Mouse (Mus musculus): ENCODE measurements at regions not wholly inside any gene's neighbourhood (a gene's known extent, or its start where the extent isn't known, plus 50 kb on each side); places are given as distances from the start of the nearest gene placed in this dataset.

- no peak overlapping the region for H3K4me2 ChIP-seq
- no peaks in the 10 kb centered on the region for H3K36me3 ChIP-seq
- no peak overlapping the region for H3K4me3 ChIP-seq (replicated peaks)
- no peak overlapping the region for H3K27ac ChIP-seq (replicated peaks)
- 85% methylated on average over 6 of the region's 6 CpGs for WGBS
- no peak overlapping the region for H3K9ac ChIP-seq (replicated peaks)
- ATAC-seq (ENCODE audit: low FRiP score): no peak
- no peaks in the 10 kb centered on the region for H3K27me3 ChIP-seq (replicated peaks)
- no peaks in the 10 kb centered on the region for H3K9me3 ChIP-seq (replicated peaks)
- no peaks in the 10 kb centered on the region for H3K4me1 ChIP-seq
These were observed 814.2 kb downstream of the Kcnj2 start for GRCm38 (mm10) chr11:111880146-111880545.

DNA sequence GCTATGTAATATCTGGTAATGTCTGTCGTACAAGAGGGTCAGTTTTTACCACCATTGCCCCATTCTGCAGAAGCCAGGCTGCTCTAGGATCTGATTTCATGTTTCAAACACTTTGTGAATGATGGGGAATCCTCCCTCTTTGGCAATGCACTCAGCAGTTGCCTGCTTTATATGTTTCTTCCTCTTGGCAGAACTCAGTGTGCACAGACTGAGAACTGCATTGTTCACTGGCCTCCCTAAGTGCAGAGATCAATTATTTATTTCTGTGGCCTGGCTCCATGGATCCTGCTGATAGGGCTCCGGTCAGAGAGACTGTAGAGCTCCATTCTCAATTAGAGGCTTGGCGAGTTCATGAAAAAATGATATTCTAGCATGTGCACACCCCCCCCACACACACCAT lies 824.1 kb downstream of the Kcnj2 start:
- H3K4me3 ChIP-seq (replicated peaks): no peak overlapping the region
- H3K27ac ChIP-seq (replicated peaks): no peak overlapping the region
- no peaks in the 10 kb centered on the region for H3K36me3 ChIP-seq
- H3K9me3 ChIP-seq (replicated peaks): no peaks in the 10 kb centered on the region
- peak; percentile 35; the same call in 1 of the 2 replicates for ATAC-seq (ENCODE audit: low FRiP score)
- no peak overlapping the region for H3K9ac ChIP-seq (replicated peaks)
- 48% methylated on average over 3 of the region's 3 CpGs for WGBS
- peaks cover 5% of the 10 kb centered on the region; the same call in 1 of the 2 replicates for H3K4me1 ChIP-seq
- H3K4me2 ChIP-seq: no peak overlapping the region
- H3K27me3 ChIP-seq (replicated peaks): no peaks in the 10 kb centered on the region

DNA sequence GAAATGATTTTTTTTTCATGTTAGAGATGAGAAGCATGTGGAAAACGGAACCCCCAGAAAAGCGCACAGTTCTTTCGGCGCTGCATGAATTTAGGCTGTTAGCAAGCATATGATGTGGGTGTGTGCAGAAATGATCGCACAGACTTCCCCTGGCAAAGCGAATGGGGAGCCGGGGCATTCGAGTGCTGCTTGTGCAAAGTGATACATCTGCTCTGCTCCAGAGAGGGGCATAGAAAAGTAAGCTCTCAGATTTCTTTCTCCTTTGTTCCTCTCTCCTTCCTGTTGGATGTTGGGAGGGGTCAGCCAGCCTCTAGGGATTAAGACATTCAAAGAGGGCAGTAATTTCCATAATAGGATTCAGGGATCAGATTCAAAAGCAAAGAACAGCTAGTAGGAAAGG lies 827.9 kb downstream of the Kcnj2 start:
- no peaks in the 10 kb centered on the region for H3K27me3 ChIP-seq (replicated peaks)
- no peak overlapping the region for H3K9ac ChIP-seq (replicated peaks)
- H3K27ac ChIP-seq (replicated peaks): no peak overlapping the region
- H3K4me2 ChIP-seq: no peak overlapping the region
- H3K9me3 ChIP-seq (replicated peaks): no peaks in the 10 kb centered on the region
- H3K4me1 ChIP-seq: peaks cover 5% of the 10 kb centered on the region; the same call in 1 of the 2 replicates
- no peak overlapping the region for H3K4me3 ChIP-seq (replicated peaks)
- no peaks in the 10 kb centered on the region for H3K36me3 ChIP-seq
- ATAC-seq (ENCODE audit: low FRiP score): no peak
- 33% methylated on average over 8 of the region's 8 CpGs for WGBS

DNA sequence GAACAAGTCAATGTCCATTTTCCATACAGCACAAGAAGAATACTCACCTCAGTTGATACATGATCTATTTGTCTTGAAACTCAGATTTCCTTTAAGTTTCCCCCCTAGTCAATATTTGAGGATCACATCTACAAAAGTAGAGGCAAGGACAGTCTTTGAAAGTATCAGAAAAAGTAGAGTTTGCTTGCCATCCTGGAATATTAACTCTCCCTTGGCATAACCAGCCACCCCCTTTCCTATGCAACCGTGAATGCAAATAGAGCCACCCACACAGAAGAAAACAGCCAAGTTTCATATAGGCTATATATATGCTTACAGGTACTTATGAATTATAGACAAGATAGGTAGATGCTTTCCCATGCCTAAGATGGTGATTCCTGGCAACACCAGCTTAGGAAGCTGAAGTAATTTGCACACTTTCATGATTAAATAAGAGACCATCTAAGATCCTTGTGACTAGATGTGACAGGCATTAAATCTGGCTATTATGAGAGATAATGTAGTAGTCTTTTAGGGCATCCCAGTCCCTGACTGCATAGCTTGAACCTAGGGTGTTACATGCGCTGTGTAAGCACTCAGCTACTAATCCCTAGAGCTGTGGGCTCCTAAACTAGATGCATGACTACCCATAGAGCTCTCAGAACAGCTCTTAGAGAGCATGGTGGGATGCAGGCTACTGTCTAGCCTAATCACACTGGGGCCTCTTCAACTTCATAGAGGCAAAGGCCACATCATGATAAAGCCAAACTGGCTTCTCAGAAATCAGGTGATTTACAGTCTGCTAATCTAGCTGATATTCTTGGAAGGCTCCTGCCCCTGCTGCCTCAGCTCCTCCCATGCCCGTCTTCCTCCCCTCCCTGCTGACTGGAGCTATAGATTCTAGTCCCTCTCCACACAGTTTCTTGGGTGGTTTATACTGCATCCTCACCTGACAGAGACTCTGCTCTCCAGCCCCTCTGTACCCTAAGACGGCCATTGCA lies 829.5 kb downstream of the Kcnj2 start:
- H3K9ac ChIP-seq (replicated peaks): no peak overlapping the region
- no peak overlapping the region for H3K4me3 ChIP-seq (replicated peaks)
- no peak overlapping the region for H3K4me2 ChIP-seq
- no peak for ATAC-seq (ENCODE audit: low FRiP score)
- H3K9me3 ChIP-seq (replicated peaks): no peaks in the 10 kb centered on the region
- 89% methylated on average over 4 of the region's 4 CpGs for WGBS
- no peaks in the 10 kb centered on the region for H3K27me3 ChIP-seq (replicated peaks)
- peaks cover 5% of the 10 kb centered on the region; the same call in 1 of the 2 replicates for H3K4me1 ChIP-seq
- H3K27ac ChIP-seq (replicated peaks): no peak overlapping the region
- no peaks in the 10 kb centered on the region for H3K36me3 ChIP-seq

- no peaks in the 10 kb centered on the region for H3K27me3 ChIP-seq (replicated peaks)
- H3K4me2 ChIP-seq: no peak overlapping the region
- no peak overlapping the region for H3K27ac ChIP-seq (replicated peaks)
- no peak overlapping the region for H3K4me3 ChIP-seq (replicated peaks)
- H3K9me3 ChIP-seq (replicated peaks): no peaks in the 10 kb centered on the region
- no peak for ATAC-seq (ENCODE audit: low FRiP score)
- WGBS: 79% methylated on average over 6 of the region's 6 CpGs
- no peak overlapping the region for H3K9ac ChIP-seq (replicated peaks)
- no peaks in the 10 kb centered on the region for H3K36me3 ChIP-seq
- no peaks in the 10 kb centered on the region for H3K4me1 ChIP-seq
These were observed 831.0 kb downstream of the Kcnj2 start for GRCm38 (mm10) chr11:111897001-111897400.

GRCm38 (mm10) chr11:111904086-111904485 lies 838.1 kb downstream of the Kcnj2 start:
- 72% methylated on average over 4 of the region's 4 CpGs for WGBS
- Histone ChIP-seq H3K27ac (replicated peaks) (no peak overlapping the region), H3K4me1 (no peaks in the 10 kb centered on the region), H3K4me3 (replicated peaks) (no peak overlapping the region), H3K36me3 (no peaks in the 10 kb centered on the region), H3K9me3 (replicated peaks) (no peaks in the 10 kb centered on the region), H3K27me3 (replicated peaks) (no peaks in the 10 kb centered on the region), H3K4me2 (no peak overlapping the region), H3K9ac (replicated peaks) (no peak overlapping the region)
- no peak for ATAC-seq (ENCODE audit: low FRiP score)

GRCm38 (mm10) chr11:111913891-111914290 lies 847.9 kb downstream of the Kcnj2 start:
- Histone ChIP-seq H3K4me3 (replicated peaks) (no peak overlapping the region), H3K4me2 (no peak overlapping the region), H3K36me3 (no peaks in the 10 kb centered on the region), H3K27ac (replicated peaks) (no peak overlapping the region), H3K4me1 (no peaks in the 10 kb centered on the region), H3K9ac (replicated peaks) (no peak overlapping the region), H3K27me3 (replicated peaks) (no peaks in the 10 kb centered on the region), H3K9me3 (replicated peaks) (no peaks in the 10 kb centered on the region)
- WGBS: 91% methylated on average over 8 of the region's 8 CpGs
- no peak for ATAC-seq (ENCODE audit: low FRiP score)

DNA sequence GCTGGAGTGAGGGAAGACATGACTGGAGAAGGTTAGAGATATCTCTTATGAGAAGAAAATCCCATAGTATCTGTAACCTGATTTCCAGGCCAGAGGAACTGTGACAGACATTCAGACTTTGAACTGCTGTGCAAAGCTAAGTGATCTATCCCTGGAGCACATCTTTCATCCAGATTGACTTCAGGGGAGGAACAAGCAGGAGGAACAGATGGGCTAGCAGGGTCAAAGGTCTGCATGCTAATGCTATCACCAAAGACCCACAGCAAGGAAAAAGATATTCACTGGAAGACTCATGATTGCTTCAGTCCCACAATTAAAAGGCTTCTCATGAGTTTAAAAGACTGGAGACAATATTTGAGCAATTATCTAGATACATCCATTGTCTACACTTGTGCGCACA lies 855.7 kb upstream of the Sox9 start:
- Histone ChIP-seq H3K4me1 (no peaks in the 10 kb centered on the region), H3K9me3 (replicated peaks) (no peaks in the 10 kb centered on the region), H3K27me3 (replicated peaks) (no peaks in the 10 kb centered on the region), H3K27ac (replicated peaks) (no peak overlapping the region), H3K36me3 (no peaks in the 10 kb centered on the region), H3K4me3 (replicated peaks) (no peak overlapping the region), H3K4me2 (no peak overlapping the region), H3K9ac (replicated peaks) (no peak overlapping the region)
- 95% methylated on average over 1 of the region's 1 CpGs for WGBS
- no peak for ATAC-seq (ENCODE audit: low FRiP score)

DNA sequence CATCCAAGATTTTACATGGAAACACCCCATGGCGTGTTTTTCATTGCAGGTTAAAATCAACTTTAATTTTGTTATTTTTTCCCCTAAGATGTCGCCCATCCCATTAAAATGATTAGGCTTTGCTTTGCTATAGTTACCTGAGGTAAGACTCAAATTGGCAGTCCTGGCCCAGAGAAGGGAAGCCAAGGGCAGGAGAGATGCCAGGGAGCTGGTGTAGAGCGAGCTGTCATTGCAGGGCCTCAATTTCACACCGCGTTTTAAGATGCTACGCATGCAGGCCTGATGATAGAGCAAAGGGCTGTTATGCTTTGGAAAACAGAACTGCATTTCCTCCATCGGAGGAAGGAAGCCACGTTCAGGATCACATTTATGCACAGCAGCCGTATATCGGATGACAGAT lies 852.7 kb upstream of the Sox9 start:
- Histone ChIP-seq H3K9me3 (replicated peaks) (no peaks in the 10 kb centered on the region), H3K4me3 (replicated peaks) (no peak overlapping the region), H3K27me3 (replicated peaks) (no peaks in the 10 kb centered on the region), H3K36me3 (no peaks in the 10 kb centered on the region), H3K4me1 (no peaks in the 10 kb centered on the region), H3K4me2 (no peak overlapping the region), H3K9ac (replicated peaks) (no peak overlapping the region), H3K27ac (replicated peaks) (no peak overlapping the region)
- no peak for ATAC-seq (ENCODE audit: low FRiP score)
- 60% methylated on average over 10 of the region's 10 CpGs for WGBS

GRCm38 (mm10) chr11:111932052-111932451 lies 850.0 kb upstream of the Sox9 start:
- no peaks in the 10 kb centered on the region for H3K36me3 ChIP-seq
- no peaks in the 10 kb centered on the region for H3K4me1 ChIP-seq
- no peak overlapping the region for H3K4me3 ChIP-seq (replicated peaks)
- H3K27me3 ChIP-seq (replicated peaks): no peaks in the 10 kb centered on the region
- no peak overlapping the region for H3K9ac ChIP-seq (replicated peaks)
- no peak for ATAC-seq (ENCODE audit: low FRiP score)
- 88% methylated on average over 1 of the region's 1 CpGs for WGBS
- H3K9me3 ChIP-seq (replicated peaks): no peaks in the 10 kb centered on the region
- no peak overlapping the region for H3K4me2 ChIP-seq
- no peak overlapping the region for H3K27ac ChIP-seq (replicated peaks)

GRCm38 (mm10) chr11:111944282-111944681 lies 837.7 kb upstream of the Sox9 start:
- no peak for ATAC-seq (ENCODE audit: low FRiP score)
- Histone ChIP-seq H3K4me2 (no peak overlapping the region), H3K9ac (replicated peaks) (no peak overlapping the region), H3K27ac (replicated peaks) (no peak overlapping the region), H3K36me3 (no peaks in the 10 kb centered on the region), H3K9me3 (replicated peaks) (no peaks in the 10 kb centered on the region), H3K27me3 (replicated peaks) (no peaks in the 10 kb centered on the region), H3K4me3 (replicated peaks) (no peak overlapping the region), H3K4me1 (no peaks in the 10 kb centered on the region)
- WGBS: 60% methylated on average over 8 of the region's 8 CpGs

GRCm38 (mm10) chr11:111945806-111946205 lies 836.2 kb upstream of the Sox9 start:
- no peak overlapping the region for H3K27ac ChIP-seq (replicated peaks)
- no peaks in the 10 kb centered on the region for H3K36me3 ChIP-seq
- H3K4me3 ChIP-seq (replicated peaks): no peak overlapping the region
- no peak overlapping the region for H3K4me2 ChIP-seq
- no peaks in the 10 kb centered on the region for H3K9me3 ChIP-seq (replicated peaks)
- no peak for ATAC-seq (ENCODE audit: low FRiP score)
- no peaks in the 10 kb centered on the region for H3K4me1 ChIP-seq
- H3K27me3 ChIP-seq (replicated peaks): no peaks in the 10 kb centered on the region
- H3K9ac ChIP-seq (replicated peaks): no peak overlapping the region

Measured in neural tube, embryonic 15.5 days (tissue).